Mouse (Mus musculus) left cerebral cortex, adult 11 months (tissue): ENCODE data around the gene Zpr1.
"Not testable (repeated sequence)": the region's sequence is repeated elsewhere in the genome, so short reads cannot be mapped to it uniquely, and the experiment has no call there.

Source experiments
- DNase-seq: peaks from one replicate; pipeline ENCODE4 v3.0.0; 2022; ENCODE audit warnings: low spot score

The Zpr1 gene

GRCm38 (mm10) chr9:46261131-46261530 lies 11.7 kb upstream of the Zpr1 start:
- no peak for DNase-seq

- no peak for DNase-seq
Observed at GRCm38 (mm10) chr9:46268343-46268873, 4.5 kb upstream of the Zpr1 start, which contains the start of gene Apoa5. Gene Apoa5, plus strand, starts transcription at chr9:46268633.

GRCm38 (mm10) chr9:46269125-46269524 lies 3.7 kb upstream of the Zpr1 start:
- DNase-seq, result no peak

GRCm38 (mm10) chr9:46270782-46271181 lies 2.1 kb upstream of the Zpr1 start:
- no peak for DNase-seq

GRCm38 (mm10) chr9:46272070-46272469 lies 794 bp upstream of the Zpr1 start:
- no peak for DNase-seq

GRCm38 (mm10) chr9:46274494-46274893 lies 1.6 kb downstream of the Zpr1 start:
- no peak for DNase-seq

GRCm38 (mm10) chr9:46282631-46283436 lies 10.0 kb downstream of the Zpr1 start, which contains the start of gene Bud13:
Gene Bud13, plus strand, starts transcription at chr9:46283008.
- DNase-seq, result peak; percentile 81

GRCm38 (mm10) chr9:46298381-46298780 lies 25.5 kb downstream of the Zpr1 start:
- DNase-seq, result no peak

GRCm38 (mm10) chr9:46302142-46302541 lies 29.3 kb downstream of the Zpr1 start:
- peak; percentile 34 for DNase-seq

GRCm38 (mm10) chr9:46309121-46309520 lies 36.3 kb downstream of the Zpr1 start:
- DNase-seq, result no peak

GRCm38 (mm10) chr9:46314507-46314906 lies 41.6 kb downstream of the Zpr1 start:
- no peak for DNase-seq

- DNase-seq, result no peak
Observed at GRCm38 (mm10) chr9:46314921-46315320, 42.1 kb downstream of the Zpr1 start.

GRCm38 (mm10) chr9:46315807-46316365 lies 43.0 kb downstream of the Zpr1 start:
- DNase-seq, result no peak

- DNase-seq, result no peak
Observed at GRCm38 (mm10) chr9:46316388-46316787, 43.5 kb downstream of the Zpr1 start.

- DNase-seq, result no peak
Observed at GRCm38 (mm10) chr9:46316909-46317308, 44.0 kb downstream of the Zpr1 start.

GRCm38 (mm10) chr9:46317957-46318356 lies 45.1 kb downstream of the Zpr1 start:
- DNase-seq, result no peak

- not testable (repeated sequence) for DNase-seq
Observed at GRCm38 (mm10) chr9:46319886-46320285, 47.0 kb downstream of the Zpr1 start, which contains the start of gene 4931429L15Rik. Gene 4931429L15Rik, minus strand, starts transcription at chr9:46319986.

GRCm38 (mm10) chr9:46320461-46320860 lies 47.6 kb downstream of the Zpr1 start:
- no peak for DNase-seq

GRCm38 (mm10) chr9:46326694-46327405 lies 54.0 kb downstream of the Zpr1 start:
- DNase-seq, result no peak

- no peak for DNase-seq
Observed at GRCm38 (mm10) chr9:46327706-46328571, 55.1 kb downstream of the Zpr1 start.

GRCm38 (mm10) chr9:46328572-46329249 lies 55.8 kb downstream of the Zpr1 start:
- DNase-seq, result no peak
